12 mouse cellular contexts compared by ENCODE assay signal in the genomic region with DNA sequence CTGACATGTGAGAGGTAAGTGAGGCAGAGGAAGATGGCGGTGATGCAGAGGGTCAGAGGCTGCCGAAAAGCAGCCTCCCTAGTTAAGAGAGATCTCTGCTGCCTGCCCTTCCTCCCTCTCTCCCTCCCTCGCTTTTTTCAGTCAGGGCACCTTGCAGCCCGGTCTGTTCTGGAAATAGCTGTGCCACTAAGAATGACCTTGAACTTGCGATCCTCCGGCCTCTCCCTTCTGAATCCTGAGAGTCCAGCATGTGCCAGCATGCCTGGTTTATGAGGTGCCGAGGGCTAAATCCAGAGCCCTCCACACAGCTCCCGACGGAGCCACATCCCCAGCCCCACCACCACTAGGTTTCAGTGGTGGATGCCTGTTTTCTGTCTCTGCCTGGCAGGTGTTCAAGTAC. TPM values are rescaled to one million over a fixed set of nuclear protein-coding genes. Genes with fewer than 3 reads are reported as not detected.
A peak's percentile ranks its signal among the peaks of the same experiment; 100 is the strongest.
DNase-seq lines count a peak whose midpoint lies in the region; ATAC-seq lines count a peak whose summit lies in the region.
"Had no signal": no experiment of that assay in that cellular context is flagged by ENCODE, and none has a peak within 500 bp of the region (broad histone marks: within the 10 kb centered on the region; RNA-seq: fewer than 3 reads in every experiment).

No protein-coding gene starts in this region.

- no peak overlapping the region for H3K4me3 ChIP-seq in embryonic facial prominence, embryonic 13.5 days
- no peak overlapping the region for H3K4me3 ChIP-seq in embryonic facial prominence, embryonic 10.5 days
- no peak overlapping the region for H3K4me3 ChIP-seq in hindbrain, embryonic 13.5 days
- no peak overlapping the region for H3K4me3 ChIP-seq in hindbrain, embryonic 11.5 days (ENCODE audit: low read depth, low read length)
- H3K4me3 ChIP-seq in neural tube, embryonic 13.5 days: no peak overlapping the region
- H3K4me3 ChIP-seq: embryonic facial prominence, embryonic 15.5 days had no signal

- H3K4me1 ChIP-seq in embryonic facial prominence, embryonic 13.5 days: peaks cover 36% of the 10 kb centered on the region
- peaks cover 31% of the 10 kb centered on the region for H3K4me1 ChIP-seq in embryonic facial prominence, embryonic 10.5 days
- peaks cover 68% of the 10 kb centered on the region for H3K4me1 ChIP-seq in hindbrain, embryonic 13.5 days (replicated peaks)
- peaks cover 2% of the 10 kb centered on the region; the same call in 1 of the 2 replicates for H3K4me1 ChIP-seq in hindbrain, embryonic 11.5 days (replicated peaks; ENCODE audit: control insufficient read depth, insufficient read depth, low read length)
- H3K4me1 ChIP-seq in neural tube, embryonic 13.5 days (replicated peaks): peaks cover 64% of the 10 kb centered on the region

- peaks cover 54% of the 10 kb centered on the region for H3K36me3 ChIP-seq in embryonic facial prominence, embryonic 13.5 days
- H3K36me3 ChIP-seq in embryonic facial prominence, embryonic 10.5 days (replicated peaks): peaks cover 97% of the 10 kb centered on the region
- H3K36me3 ChIP-seq in hindbrain, embryonic 13.5 days: no peaks in the 10 kb centered on the region; the same call in 1 of the 2 replicates
- H3K36me3 ChIP-seq in hindbrain, embryonic 11.5 days (ENCODE audit: control insufficient read depth, insufficient read depth, low read length): no peaks in the 10 kb centered on the region
- H3K36me3 ChIP-seq in neural tube, embryonic 13.5 days: no peaks in the 10 kb centered on the region

- H3K27me3 ChIP-seq in embryonic facial prominence, embryonic 13.5 days: no peaks in the 10 kb centered on the region
- no peaks in the 10 kb centered on the region for H3K27me3 ChIP-seq in embryonic facial prominence, embryonic 10.5 days (replicated peaks; ENCODE audit: low read depth, poor library complexity, severe bottlenecking)
- peaks cover 18% of the 10 kb centered on the region for H3K27me3 ChIP-seq in hindbrain, embryonic 13.5 days
- no peaks in the 10 kb centered on the region; the same call in 1 of the 2 replicates for H3K27me3 ChIP-seq in hindbrain, embryonic 11.5 days (ENCODE audit: control insufficient read depth, insufficient read depth, low read length)
- 0 out of 2 replicates have a peak, but pooled peaks cover 3% of the 10 kb centered on the region for H3K27me3 ChIP-seq in neural tube, embryonic 13.5 days
- H3K27me3 ChIP-seq: embryonic facial prominence, embryonic 15.5 days had no signal

- H3K27ac ChIP-seq in embryonic facial prominence, embryonic 13.5 days: peak overlapping the region; percentile 28; the same call in 1 of the 2 replicates
- no peak overlapping the region for H3K27ac ChIP-seq in embryonic facial prominence, embryonic 10.5 days (replicated peaks)
- H3K27ac ChIP-seq in hindbrain, embryonic 13.5 days: peak overlapping the region; percentile 0; the same call in 1 of the 2 replicates
- H3K27ac ChIP-seq in hindbrain, embryonic 11.5 days (ENCODE audit: low read depth, low read length): no peak overlapping the region
- H3K27ac ChIP-seq in neural tube, embryonic 13.5 days (replicated peaks): peak overlapping the region; percentile 46; the same call in 1 of the 2 replicates
- H3K27ac ChIP-seq: embryonic facial prominence, embryonic 15.5 days had no signal

- 79% methylated on average over 9 of the region's 9 CpGs for WGBS in embryonic facial prominence, embryonic 13.5 days
- WGBS in embryonic facial prominence, embryonic 10.5 days: 88% methylated on average over 9 of the region's 9 CpGs
- WGBS in hindbrain, embryonic 13.5 days: 80% methylated on average over 9 of the region's 9 CpGs
- 82% methylated on average over 9 of the region's 9 CpGs for WGBS in hindbrain, embryonic 11.5 days
- 75% methylated on average over 9 of the region's 9 CpGs for WGBS in neural tube, embryonic 13.5 days

- no peak overlapping the region for H3K9ac ChIP-seq in embryonic facial prominence, embryonic 13.5 days
- H3K9ac ChIP-seq in hindbrain, embryonic 13.5 days: no peak overlapping the region
- no peak overlapping the region for H3K9ac ChIP-seq in hindbrain, embryonic 11.5 days (ENCODE audit: low read depth, low read length)
- peak overlapping the region; percentile 19; the same call in 1 of the 2 replicates for H3K9ac ChIP-seq in neural tube, embryonic 13.5 days
- H3K9ac ChIP-seq: embryonic facial prominence, embryonic 15.5 days had no signal

- DNase-seq in embryonic facial prominence, embryonic 10.5 days (ENCODE audit: low spot score): no peak
- no peak for DNase-seq in hindbrain, embryonic 11.5 days (ENCODE audit: low spot score)
- no peak for DNase-seq in neural tube, embryonic 10.5 days (ENCODE audit: extremely low spot score, low spot score)
- no peak for DNase-seq in gastrocnemius, postnatal 10 days
- DNase-seq: adrenal gland, postnatal 25 days; cerebellum, postnatal 25 days; lung, adult 18-20 months had no signal

- no peak overlapping the region for H3K4me2 ChIP-seq in embryonic facial prominence, embryonic 13.5 days
- H3K4me2 ChIP-seq in hindbrain, embryonic 13.5 days: no peak overlapping the region
- H3K4me2 ChIP-seq in hindbrain, embryonic 11.5 days (replicated peaks; ENCODE audit: low read depth, low read length): no peak overlapping the region
- no peak overlapping the region for H3K4me2 ChIP-seq in neural tube, embryonic 13.5 days
- H3K4me2 ChIP-seq: embryonic facial prominence, embryonic 15.5 days had no signal

- H3K9me3 ChIP-seq in embryonic facial prominence, embryonic 13.5 days: no peaks in the 10 kb centered on the region
- H3K9me3 ChIP-seq in embryonic facial prominence, embryonic 10.5 days: no peaks in the 10 kb centered on the region
- no peaks in the 10 kb centered on the region for H3K9me3 ChIP-seq in hindbrain, embryonic 13.5 days
- H3K9me3 ChIP-seq in hindbrain, embryonic 11.5 days (ENCODE audit: control insufficient read depth, low read length): no peaks in the 10 kb centered on the region
- no peaks in the 10 kb centered on the region for H3K9me3 ChIP-seq in neural tube, embryonic 13.5 days
- H3K9me3 ChIP-seq: embryonic facial prominence, embryonic 15.5 days had no signal

- ATAC-seq in embryonic facial prominence, embryonic 13.5 days (ENCODE audit: insufficient number of reproducible peaks, insufficient read depth, low FRiP score, low TSS enrichment, low read depth): no peak
- no peak for ATAC-seq in hindbrain, embryonic 13.5 days (ENCODE audit: low FRiP score)
- no peak for ATAC-seq in hindbrain, embryonic 11.5 days (ENCODE audit: low FRiP score)
- ATAC-seq in neural tube, embryonic 13.5 days (ENCODE audit: low read depth): no peak
- no peak for ATAC-seq in CD4-positive, CD25-positive, alpha-beta regulatory T cell, adult 4 months

RNA-seq across cellular contexts. Expression of a gene that starts 49.6 kb away (rescaled TPM):
- polyA plus RNA-seq in embryonic facial prominence, embryonic 13.5 days (2015; fragmentation: Nextera tagmentation; extraction: Ambion mirVana): 127 and 143 TPM in 2 replicates
- 115 and 131 TPM in 2 replicates for polyA plus RNA-seq in embryonic facial prominence, embryonic 10.5 days (2016; fragmentation: Nextera tagmentation; extraction: Ambion mirVana)
- 88.6 and 113 TPM in 2 replicates for polyA plus RNA-seq in hindbrain, embryonic 13.5 days (2015; fragmentation: Nextera tagmentation; extraction: Ambion mirVana)
- 104 and 115 TPM in 2 replicates for polyA plus RNA-seq in hindbrain, embryonic 11.5 days (2014; fragmentation: Nextera tagmentation; extraction: Ambion mirVana)
- polyA plus RNA-seq in neural tube, embryonic 13.5 days (2015; fragmentation: Nextera tagmentation; extraction: Ambion mirVana): 116 and 122 TPM in 2 replicates
- 1 to 10 TPM; 2.5 to 5.6 TPM for polyA plus RNA-seq in CD4-positive, CD25-positive, alpha-beta regulatory T cell, adult 4 months (2017; shearing (Covaris generic))
- 10 to 100 TPM; 25.7 to 30.3 TPM for total RNA-seq in gastrocnemius, postnatal 10 days (2021)

Comparison
In these comparisons a context has a peak if more than half of its experiments do, and no peak if none do; other contexts are left out.
1. H3K27ac ChIP-seq: peak in embryonic facial prominence, embryonic 13.5 days (single experiment), hindbrain, embryonic 13.5 days (single experiment) and neural tube, embryonic 13.5 days (single experiment); none in embryonic facial prominence, embryonic 10.5 days (single experiment) and hindbrain, embryonic 11.5 days (single experiment).
2. RNA of a gene that starts 49.6 kb away (polyA plus RNA-seq): 115 to 131 TPM in embryonic facial prominence, embryonic 10.5 days, 127 to 143 TPM in embryonic facial prominence, embryonic 13.5 days, 116 to 122 TPM in neural tube, embryonic 13.5 days, 104 to 115 TPM in hindbrain, embryonic 11.5 days and 88.6 to 113 TPM in hindbrain, embryonic 13.5 days; 2.5 to 5.6 TPM in CD4-positive, CD25-positive, alpha-beta regulatory T cell, adult 4 months; every median in the first group is over 10 times any median in the second.